Mouse (Mus musculus): ENCODE results near the gene Spag4.
"Not testable (repeated sequence)": the region's sequence is repeated elsewhere in the genome, so short reads cannot be mapped to it uniquely, and the experiment has no call there.

Gene Spag4

GRCm38 (mm10) chr2:156110627-156111357 is 45.8 kb downstream of the Spag4 start:
- peak; percentile 44 for DNase-seq (ENCODE audit: low read depth, low spot score)

GRCm38 (mm10) chr2:156111358-156112079 is 46.5 kb downstream of the Spag4 start, which contains the start of the genes Cpne1 and Rbm12:
Gene Cpne1 (minus strand): TSS chr2:156111965.
Gene Rbm12 (minus strand): TSS chr2:156111978.
- peak; percentile 96 for DNase-seq (ENCODE audit: low read depth, low spot score)

GRCm38 (mm10) chr2:156112080-156112423 is 47.1 kb downstream of the Spag4 start:
- not testable (repeated sequence) for DNase-seq (ENCODE audit: low read depth, low spot score)

GRCm38 (mm10) chr2:156119566-156119965 is 54.6 kb downstream of the Spag4 start:
- no peak for DNase-seq (ENCODE audit: low read depth, low spot score)

All from CD4-positive, CD25-positive, alpha-beta regulatory T cell, adult 2 months (primary cell).